Mouse (Mus musculus) spleen, adult 18-20 months (tissue): ENCODE measurements at regions not wholly inside any gene's neighbourhood (a gene's known extent, or its start where the extent isn't known, plus 50 kb on each side); places are given as distances from the start of the nearest gene placed in this dataset.

ENCODE experiments used
- DNase-seq, 2 experiments: peaks; one replicate each; pipeline ENCODE4 v3.0.0; 2022; ENCODE audit warnings: mixed read lengths in 2 of 2

DNA sequence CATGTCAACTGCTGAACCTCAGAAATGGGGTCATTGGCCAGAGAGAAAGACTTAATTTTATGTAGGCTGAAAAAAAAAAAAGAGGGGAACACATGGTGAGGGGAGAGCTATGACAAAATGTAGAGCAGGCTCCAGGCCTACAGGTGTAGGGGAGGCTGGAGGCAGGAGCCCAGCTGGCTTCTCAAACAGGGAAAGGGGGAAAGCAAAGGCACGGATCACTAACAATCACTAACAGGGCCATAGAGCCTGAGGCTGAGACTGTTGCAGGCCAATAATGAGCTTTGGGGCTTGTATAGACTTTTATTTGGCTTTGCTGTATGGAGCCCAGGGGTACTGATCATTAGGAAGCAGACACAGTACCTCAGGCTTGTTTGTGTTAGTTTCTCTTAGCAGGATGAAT lies 777.9 kb downstream of the Epha4 start:
- DNase-seq = no peak

DNA sequence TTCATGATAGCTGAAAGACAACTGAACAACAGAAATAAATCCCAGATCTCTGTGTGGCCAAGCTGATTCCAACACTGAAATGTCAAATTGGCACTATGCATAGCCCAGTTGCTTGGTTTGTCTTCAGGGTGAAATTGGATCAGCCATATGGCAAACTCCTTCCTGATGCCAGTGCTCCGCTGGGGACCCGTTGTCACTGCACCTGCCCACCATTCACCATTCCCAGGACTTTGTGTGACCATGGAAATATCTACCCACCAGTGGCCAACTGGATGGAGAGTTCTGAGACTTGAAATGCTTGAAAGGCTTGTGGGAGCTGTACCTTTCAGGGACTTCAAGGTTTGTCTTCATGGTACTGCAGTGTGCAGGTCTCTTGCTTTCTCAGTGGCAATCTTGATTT lies 777.2 kb downstream of the Epha4 start:
- DNase-seq = no peak

DNA sequence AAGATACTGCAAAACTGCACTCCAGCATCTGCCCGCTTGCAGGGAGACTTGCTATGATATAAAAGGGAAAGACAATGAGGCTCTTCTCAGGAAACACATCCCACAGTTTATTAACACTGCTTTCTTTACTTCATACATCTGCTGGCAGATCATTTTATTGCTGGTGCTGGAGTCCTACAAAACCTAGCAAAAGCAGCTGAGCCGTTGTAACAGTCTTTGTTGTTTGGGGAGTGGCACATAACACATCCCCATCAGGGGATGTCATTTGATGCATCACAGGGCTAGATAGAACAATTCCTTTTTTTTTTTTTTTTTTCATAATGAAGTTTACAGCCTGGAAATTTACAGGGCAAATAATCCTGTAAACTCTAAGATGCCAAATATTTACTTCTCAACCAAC lies 742.2 kb downstream of the Epha4 start:
- DNase-seq = no peak

DNA sequence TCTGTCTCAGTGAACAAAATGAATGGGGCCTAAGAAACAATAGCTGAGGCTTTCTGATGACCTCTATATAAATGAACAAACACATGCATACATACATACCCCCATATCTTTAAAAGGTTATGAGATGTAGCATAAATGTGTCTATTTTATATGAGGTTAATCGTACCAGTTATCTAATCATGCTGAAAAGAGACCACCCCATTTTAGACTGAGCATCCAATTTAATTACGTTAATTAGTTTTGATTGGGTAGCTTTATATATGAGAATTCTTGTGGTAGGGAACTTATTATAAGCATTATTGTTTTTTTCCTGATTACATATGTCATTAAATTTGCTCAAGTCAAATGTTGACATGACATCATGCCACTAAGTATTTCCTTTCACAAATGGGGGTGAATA lies 728.0 kb downstream of the Epha4 start:
- no peak for DNase-seq

DNA sequence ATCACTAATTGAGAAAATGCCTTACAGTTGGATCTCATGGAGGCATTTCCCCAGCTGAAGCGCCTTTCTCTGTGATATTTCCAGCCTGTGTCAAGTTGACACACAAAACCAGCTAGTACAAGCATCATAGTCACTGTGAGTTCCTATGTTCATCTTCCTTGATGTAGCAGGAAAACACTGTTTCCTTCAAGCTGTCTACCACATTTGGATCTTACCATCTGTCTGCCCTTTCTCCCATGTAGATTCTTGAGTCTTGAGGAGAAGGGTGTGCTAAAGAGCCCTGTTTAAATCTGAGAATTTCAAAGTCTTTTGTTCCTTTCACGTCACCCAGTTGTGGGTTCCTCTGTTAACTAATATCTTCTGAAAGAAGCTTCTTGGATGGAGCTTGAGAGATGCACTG lies 721.5 kb downstream of the Epha4 start:
- DNase-seq = no peak

DNA sequence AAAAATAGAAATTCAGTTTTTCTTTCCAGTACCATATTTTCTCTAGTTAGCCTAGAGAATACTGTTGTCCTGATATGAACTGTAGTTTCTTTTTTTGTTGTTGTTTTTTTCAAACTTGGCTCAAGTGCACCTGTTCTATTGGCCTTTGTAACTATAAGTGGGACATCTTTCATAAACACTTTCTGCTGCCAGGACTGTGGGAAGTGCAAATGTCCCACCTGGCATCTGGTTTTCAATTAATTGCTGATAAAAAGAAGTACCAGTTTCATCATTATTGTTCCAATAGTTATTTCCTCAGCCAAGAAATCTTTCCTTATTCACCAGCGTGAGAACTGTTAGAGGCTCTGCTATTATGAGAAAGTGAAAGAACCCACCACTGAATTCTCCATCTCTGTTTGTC lies 695.0 kb downstream of the Epha4 start:
- DNase-seq = no peak

DNA sequence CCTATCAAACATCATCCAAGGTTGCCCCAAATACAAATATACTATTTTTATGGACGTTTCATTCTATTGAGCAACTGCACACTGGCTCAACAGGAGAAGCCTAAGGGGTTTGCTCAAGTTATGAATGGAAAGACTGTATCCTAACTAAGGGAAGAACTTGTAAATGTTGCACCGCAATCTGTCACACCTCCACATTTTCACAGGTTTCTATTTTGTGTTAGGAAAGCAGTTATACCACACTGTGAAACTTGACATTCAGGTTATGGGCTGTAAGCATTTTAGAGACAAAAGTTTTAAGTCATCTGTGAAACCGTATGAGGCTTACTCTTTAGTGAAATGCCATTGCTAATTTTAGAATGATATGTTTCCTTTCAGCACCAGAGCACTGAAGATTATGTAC lies 693.3 kb downstream of the Epha4 start:
- DNase-seq = no peak

DNA sequence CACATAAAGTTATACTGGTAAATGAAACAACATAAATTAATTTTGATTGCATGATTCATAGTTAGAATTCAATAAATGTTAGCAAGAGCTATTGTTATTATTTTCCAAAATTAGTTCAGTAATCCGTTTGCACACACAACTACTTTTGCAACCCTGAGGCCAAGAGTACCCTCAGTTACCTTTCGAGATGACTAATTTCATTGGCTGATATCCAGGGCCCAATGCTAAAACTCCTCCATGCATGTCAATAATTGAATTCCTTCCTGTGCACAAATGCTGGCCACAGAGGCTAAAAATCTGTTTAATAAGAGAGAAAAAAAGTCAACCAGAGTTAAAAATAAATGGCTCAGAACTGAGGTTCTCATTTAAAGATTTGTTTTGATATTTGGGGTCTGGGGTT lies 685.2 kb downstream of the Epha4 start:
- DNase-seq = no peak

DNA sequence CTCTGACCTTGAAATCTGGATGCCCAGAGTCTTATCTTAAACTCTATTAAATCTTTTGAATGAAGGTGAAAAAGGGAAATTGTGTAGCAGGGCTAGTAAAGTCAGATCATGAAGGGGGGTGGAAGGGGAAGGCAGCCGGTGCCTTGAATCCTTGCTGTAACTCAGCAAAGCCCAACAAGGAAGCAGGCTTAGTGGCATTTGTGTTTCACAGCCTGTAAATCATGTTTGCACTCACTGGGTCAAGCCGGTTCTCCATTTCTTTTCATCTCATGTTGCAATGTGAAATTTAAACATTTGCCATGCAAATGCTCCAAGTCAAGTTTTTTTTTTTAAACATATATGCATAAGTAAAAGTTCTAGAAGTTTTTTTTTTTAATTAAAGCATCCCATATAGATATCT lies 682.6 kb downstream of the Epha4 start:
- no peak for DNase-seq

DNA sequence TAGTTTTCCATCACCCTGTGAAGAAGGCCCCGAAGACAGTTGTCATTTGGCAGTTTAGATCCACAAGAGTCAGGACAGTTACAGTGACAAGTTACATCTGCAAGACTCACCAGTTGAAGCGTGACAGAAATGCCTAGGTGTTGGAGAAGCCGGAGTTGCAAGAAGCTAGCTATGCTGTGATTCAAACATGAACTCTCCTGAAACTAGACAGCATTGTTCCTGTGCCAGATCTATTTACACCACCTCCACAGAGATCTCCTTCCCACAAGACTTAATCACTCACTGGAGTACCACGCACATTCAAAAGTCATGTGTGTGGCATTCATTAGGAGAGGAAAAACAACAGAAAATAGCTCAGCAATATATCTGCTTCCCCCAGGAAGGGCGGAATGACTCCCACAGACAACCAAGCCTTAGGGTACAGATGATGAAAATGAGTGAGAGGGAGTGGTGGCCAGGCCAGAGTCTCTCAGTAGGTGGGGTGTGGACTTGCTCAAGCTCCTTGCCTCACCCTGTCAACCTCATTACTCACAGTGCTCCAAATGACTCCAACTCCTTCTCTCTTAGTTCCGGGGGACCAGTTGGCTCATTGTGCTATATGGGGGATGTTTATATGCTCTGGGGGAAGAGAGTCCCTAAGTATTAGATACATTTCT lies 679.7 kb downstream of the Epha4 start:
- DNase-seq = no peak

DNA sequence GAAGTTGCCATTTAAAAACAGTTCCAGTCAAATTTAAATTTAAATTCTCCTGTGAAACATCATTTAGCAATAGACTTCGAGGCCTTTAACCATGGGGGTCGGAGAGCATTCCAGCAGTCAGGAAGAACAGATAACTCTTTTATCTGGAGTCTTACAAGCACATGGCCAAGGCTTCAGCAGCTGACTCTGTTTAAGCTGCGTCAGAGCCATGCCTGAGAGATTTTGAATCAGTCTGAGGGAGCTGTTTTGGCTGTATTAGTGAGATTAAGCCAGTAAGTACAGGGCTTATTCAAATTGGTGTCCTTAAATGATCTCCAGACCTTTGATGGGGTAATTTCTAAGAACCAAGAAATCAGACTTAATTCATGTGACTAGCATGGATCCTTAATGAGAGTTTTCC lies 665.5 kb downstream of the Epha4 start:
- no peak for DNase-seq

DNA sequence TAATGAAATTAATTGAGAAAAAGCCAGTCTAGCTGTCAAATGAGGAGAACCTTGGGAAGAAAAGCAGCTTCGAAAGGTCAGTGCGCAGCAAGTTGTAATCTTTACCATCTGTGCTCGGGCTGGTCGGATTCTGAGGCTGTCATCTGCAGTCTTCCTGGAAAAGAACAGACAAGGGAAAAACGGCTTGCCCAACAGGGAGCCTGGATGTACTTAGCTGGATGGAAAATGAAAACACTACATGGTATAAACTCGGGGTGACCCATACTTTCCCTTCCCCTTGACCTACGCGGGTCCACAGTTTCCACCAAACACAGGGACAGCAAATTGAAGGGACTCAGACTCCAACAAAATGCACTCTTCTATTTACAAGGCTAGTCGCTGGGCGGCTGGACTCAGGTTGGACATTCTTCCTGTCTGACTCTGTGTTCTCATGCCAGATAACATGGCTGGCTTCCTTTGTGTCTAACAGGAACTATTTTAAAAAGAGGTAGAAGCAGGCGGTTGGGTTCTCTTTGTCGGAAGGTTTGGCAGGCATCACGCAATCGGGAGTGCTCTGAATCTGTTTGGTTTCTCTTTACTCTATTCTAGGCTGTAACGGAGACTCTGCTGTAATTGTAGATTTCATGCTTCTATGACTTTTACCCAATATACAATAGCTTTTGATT lies 648.5 kb downstream of the Epha4 start:
- no peak for DNase-seq

DNA sequence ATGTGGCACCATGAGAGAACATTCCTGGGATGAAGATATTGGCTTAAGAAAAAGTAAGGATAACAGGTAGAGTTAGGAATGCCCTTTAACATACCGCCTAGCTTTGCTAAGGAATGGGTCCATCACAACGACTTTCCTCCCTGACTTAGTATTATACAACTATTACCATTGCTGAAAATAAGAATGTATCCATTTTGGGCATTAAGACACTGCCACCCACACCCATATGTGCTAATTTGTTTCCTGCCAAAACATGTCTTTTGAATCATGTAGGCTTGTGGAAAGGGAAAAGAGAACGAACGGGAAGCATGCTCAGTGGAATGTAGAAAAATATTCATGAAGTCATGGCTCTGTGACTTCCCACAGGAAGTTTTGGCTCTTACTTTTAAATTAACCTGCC lies 641.7 kb downstream of the Epha4 start:
- DNase-seq = no peak

DNA sequence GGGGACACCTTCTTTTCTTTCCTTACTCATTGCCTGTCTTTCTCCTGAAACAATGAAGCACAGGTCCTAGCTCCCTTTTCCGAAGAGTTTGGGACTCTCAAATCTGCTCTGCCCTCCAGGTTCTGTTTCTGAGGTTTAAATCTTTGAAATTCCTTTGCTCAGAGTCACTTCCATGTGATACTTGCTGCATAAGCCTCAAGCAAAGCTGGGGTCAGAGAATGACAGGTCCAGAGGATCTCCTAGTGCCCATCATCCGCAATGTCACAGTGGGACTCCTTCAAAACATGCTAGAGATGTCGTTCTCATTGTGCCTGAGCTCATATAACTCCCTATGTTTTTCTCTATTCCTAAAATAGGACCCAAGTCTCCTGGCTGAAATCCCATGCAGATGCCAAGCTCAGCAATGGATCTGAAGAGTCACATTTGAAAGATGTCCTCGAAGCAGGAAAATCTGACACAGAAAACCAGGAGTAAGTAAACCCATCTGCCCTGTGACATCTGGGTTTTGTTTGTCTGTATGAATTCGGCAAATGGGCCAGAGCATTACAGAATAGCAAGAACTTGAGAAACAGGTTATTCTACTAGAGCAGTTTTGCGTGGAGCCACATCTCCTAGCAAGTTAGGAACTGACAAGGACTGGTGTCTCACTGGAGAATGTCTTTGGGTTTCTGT lies 634.6 kb downstream of the Epha4 start:
- no peak for DNase-seq

DNA sequence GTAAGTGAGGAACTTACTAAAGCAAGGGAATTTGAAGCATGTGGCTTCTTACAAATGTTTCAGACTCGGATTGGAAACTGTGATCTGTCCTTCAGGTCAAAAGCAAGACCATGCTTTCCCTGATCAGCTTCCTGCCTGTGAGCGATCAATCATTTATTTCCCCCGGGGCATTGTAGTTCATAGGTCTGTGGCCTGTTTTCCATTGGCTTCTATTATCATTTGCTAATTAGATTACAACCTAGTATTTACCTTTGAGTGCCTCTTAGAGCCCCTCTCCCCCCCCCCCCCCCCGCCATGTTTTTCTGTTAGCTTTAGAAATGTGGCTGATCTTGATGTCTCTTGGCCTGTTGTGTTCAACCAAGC lies 634.1 kb downstream of the Epha4 start:
- DNase-seq = no peak

DNA sequence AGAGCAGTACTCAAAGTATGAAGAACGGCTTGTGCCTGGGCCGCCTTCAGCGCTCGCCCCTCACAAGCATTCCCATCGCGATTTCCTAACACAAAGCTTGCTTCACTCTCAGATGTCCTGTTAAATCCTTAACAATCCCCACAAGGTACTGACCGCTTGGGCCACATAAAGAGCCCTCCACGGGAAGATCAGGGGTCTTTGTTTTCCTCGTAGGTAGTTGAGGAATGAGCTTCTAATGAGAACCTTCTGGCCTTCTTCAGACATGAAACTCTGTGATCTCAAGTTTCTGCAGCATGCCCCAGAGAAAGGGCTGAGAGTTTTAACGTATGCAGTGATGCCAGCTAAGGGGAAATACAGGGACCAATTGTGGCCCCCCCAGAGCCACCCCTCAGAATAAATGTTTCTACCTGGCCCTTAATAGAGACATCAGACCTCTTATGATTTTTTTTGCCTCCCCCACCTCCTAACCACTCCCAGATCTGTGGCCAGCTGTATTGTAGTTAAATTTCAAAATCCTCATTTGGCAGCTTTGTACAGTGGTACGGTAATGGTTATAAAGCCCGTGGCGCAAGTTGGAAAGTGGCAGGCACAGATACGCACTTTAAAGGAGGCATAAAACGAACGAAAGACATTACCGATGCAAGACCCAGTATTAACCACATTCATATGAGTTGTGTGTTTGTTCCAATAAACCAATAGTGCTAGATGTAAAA lies 618.6 kb downstream of the Epha4 start:
- DNase-seq = no peak

DNA sequence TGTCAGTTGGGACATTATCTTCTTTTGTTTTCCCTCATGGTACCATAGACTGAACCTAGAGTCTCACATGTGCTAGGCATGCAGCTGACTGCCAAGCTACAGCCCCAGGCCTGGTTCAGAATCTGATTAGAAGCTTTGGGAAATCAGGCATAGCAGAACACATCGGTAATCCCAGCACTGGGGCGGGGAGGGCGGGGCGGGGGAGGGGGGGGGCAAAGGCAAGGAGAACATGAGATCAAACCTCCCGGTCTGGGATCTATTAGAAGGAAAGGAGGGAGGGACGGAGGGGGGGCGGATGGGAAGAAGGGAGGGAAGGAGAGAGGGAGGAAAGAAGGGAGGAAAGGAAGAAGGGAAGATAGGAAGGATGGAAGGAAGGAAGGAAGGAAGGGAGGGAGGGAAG lies 617.5 kb downstream of the Epha4 start:
- DNase-seq = no peak

DNA sequence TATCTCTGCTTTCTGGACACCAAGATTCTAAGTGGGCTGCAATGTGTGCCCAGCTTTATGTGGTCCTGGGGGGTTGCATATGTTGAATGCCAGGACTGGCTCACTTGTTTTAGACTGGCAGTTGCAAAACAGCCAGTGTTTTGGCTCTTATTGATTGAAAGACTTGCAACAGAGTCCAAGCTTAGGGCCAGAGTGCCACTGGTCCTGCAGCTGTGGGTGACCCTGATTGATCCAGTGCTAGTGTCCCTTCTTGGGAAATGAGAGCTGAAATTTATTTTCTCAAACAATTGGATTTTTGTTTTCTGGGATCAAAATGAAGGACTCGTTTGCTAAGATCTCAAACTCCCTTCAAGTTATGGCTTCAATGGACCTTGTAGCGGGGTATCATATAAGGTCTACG lies 603.4 kb downstream of the Epha4 start:
- DNase-seq = no peak

DNA sequence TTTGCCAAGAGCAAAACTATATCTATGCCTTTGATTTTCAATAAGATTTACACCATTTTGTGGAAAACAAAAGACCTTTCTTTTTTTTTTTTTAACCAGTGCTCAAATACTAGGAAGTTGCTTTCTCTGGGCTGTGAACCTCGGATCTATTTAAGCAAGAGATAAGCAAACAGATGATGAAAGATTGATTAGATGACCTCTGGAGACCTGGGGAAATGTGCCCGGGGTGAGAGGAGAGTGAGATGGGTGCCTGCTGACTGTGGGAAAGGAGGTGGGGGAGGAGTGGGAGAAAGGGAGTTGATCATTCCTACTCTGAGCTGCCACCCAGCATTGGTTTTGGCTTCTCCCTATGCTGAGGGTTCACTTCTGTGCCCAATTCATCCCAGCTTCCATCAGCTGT lies 595.3 kb downstream of the Epha4 start:
- DNase-seq = no peak

DNA sequence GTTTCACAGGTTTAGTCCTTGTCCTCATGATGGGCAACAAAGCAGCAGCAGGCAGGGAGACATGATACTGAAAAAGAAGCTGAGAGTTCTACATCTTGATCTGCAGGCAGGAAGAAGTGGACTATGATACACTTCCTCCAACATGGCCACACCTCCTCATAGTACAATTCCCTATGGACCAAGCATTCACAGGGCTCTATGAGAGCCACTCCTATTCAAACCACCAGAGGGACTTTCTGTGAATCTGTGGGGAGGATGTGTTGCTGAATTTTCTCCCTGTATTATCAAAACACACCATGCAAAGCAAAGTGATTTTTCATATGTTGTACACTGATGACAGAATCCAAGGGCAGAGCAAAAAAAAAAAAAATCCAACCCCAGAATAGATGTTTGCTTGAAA lies 594.3 kb downstream of the Epha4 start:
- DNase-seq = no peak

DNA sequence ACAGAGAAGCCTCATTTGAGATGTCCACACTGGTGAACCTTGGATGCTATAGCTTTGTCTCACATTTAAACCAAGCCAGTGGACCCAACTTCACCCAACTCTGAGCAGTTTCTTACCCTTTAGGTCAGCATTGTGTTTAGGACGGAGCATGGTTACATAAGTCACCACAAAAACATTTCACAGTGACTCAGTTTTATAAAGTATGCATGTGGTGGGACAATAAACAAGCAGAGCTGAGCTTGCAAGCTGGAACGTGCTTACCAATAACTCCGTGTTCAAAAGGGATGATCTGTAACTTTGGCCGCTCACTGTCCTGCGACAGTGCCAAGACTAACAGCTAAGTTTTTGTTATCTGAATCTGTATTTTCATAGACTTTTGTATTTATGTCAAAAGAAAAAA lies 587.8 kb downstream of the Epha4 start:
- DNase-seq = no peak

DNA sequence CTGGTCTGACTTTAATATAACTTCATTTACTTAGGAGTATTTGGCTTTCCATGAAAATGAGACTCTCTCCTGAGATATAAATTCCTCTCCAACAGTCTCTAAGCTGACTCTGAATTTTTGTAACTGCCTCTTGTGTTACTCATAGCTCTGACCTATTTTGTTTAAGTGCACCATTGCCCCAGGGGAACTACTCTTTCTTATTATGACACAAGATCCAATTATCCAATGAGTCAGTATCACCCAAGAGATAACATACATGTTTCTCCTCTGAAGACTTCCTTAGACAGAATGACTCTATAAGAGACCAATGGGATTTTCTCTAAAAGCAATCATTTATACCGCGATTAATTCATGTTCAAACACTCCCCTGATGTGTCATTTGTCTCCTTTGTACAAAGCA lies 586.9 kb downstream of the Epha4 start:
- DNase-seq = no peak

DNA sequence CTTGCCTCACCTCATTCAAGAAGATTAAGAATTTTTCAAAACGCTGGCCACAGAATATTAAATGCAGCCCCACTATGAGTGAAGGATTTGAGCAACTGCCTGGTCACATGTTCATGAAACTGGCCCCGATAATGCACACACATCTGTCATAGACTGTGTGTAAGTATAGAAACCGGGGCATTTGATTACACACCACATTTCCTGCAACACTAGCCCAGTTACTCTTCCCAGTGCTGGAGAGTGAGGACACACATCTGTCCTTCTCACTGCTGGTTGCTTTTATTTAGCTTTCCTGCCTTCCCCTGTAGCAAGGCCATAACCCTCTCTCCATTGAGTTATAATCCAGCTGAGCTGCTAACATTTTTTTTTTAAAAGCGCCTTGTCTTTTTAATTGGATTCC lies 581.4 kb downstream of the Epha4 start:
- no peak for DNase-seq

DNA sequence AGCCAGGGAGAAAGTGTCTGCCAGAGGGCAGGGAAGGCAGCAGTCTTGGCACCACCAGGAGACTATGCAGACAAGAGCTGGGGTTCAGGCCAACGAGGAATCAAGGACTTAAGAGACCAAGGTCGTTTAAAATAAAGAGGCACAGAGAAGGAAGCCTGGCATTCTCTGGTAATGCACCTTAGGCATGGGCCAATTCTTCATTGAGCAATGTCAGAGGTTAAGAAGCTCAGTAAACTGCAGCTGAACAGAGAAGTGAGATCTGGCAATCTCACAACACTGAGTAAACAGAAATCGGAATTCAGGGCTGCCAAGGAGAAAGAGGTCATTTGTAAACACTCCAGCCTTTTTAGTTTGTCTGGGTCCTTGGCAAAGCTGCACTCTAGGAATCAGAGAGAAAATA lies 572.2 kb downstream of the Epha4 start:
- DNase-seq = no peak
